Mouse (Mus musculus) CH12.LX (cell line): ENCODE measurements at regions not wholly inside any gene's neighbourhood (a gene's known extent, or its start where the extent isn't known, plus 50 kb on each side); places are given as distances from the start of the nearest gene placed in this dataset.

Experiments used
- DNase-seq: peaks from one replicate; pipeline ENCODE4 v3.0.0-alpha.2; 2013; ENCODE audit errors: extremely low read depth
- H3K27ac ChIP-seq: 2 replicates; pipeline ENCODE4 v1.5.1; 2012; ENCODE audit warnings: low read depth, mild to moderate bottlenecking, control low read depth, moderate library complexity; ENCODE audit not compliant: insufficient read depth
- H3K27me3 ChIP-seq: replicated peaks from 2 replicates; pipeline ENCODE3; 2012; ENCODE audit warnings: inconsistent platforms
- H3K36me3 ChIP-seq, 2 experiments: replicated peaks in 1 of 2; 2 replicates each; pipeline versions ENCODE3 to v1.6.1; 2012; ENCODE audit warnings: inconsistent platforms in 1 of 2, low read length in 1 of 2, mild to moderate bottlenecking in 1 of 2, mixed read lengths in 1 of 2, moderate library complexity in 1 of 2; ENCODE audit not compliant: control insufficient read depth in 1 of 2, insufficient read depth in 1 of 2
- H3K4me1 ChIP-seq, 2 experiments: 2 replicates each; pipeline ENCODE4 v1.6.1; 2012; ENCODE audit warnings: inconsistent platforms in 1 of 2, moderate library complexity in 1 of 2; ENCODE audit not compliant: insufficient read depth in 2 of 2, control insufficient read depth in 1 of 2
- H3K4me2 ChIP-seq: 2 replicates; pipeline ENCODE4 v1.6.1; 2012; ENCODE audit warnings: low read depth, mild to moderate bottlenecking, control low read depth; ENCODE audit not compliant: poor library complexity, insufficient read depth, severe bottlenecking
- H3K4me3 ChIP-seq, 3 experiments: fragments of 150-350 bp in 1 of 3; sonication (generic) in 1 of 3; replicated peaks in 1 of 3; 2 replicates each; pipeline versions ENCODE3 to v1.5.1; 2011 to 2012; ENCODE audit warnings: low read depth in 2 of 3, low read length in 2 of 3, mild to moderate bottlenecking in 2 of 3, moderate library complexity in 2 of 3, control low read depth in 1 of 3, improper control_type of control experiment in 1 of 3, inconsistent platforms in 1 of 3, mixed read lengths in 1 of 3; ENCODE audit not compliant: poor library complexity in 1 of 3
- H3K79me2 ChIP-seq: replicated peaks from 2 replicates; pipeline ENCODE4 v1.6.1; 2012; ENCODE audit warnings: mild to moderate bottlenecking, moderate library complexity; ENCODE audit not compliant: control insufficient read depth, poor library complexity, insufficient read depth, severe bottlenecking; ENCODE audit errors: extremely low read depth
- H3K9ac ChIP-seq: 2 replicates; pipeline ENCODE4 v1.6.1; 2012; ENCODE audit warnings: low read depth, mild to moderate bottlenecking, control low read depth, moderate library complexity; ENCODE audit not compliant: insufficient read depth
- H3K9me3 ChIP-seq: replicated peaks from 2 replicates; pipeline ENCODE3; 2012; ENCODE audit warnings: low read length, inconsistent platforms, mixed read lengths
- BHLHE40 ChIP-seq: IDR thresholded peaks from 2 replicates; pipeline ENCODE4 v1.6.1; 2011; ENCODE audit warnings: mild to moderate bottlenecking, low read depth, low read length, improper control_type of control experiment
- CHD1 ChIP-seq: IDR thresholded peaks from 2 replicates; pipeline ENCODE4 v1.6.1; 2012; ENCODE audit warnings: low read depth, low read length, improper control_type of control experiment, inconsistent platforms
- CTCF ChIP-seq, 2 experiments: IDR thresholded peaks in 1 of 2; conservative IDR thresholded peaks in 1 of 2; 2 replicates each; pipeline ENCODE4 v1.5.1; 2011 to 2012; ENCODE audit warnings: low read depth in 2 of 2, low read length in 2 of 2, improper control_type of control experiment in 1 of 2, inconsistent platforms in 1 of 2, mild to moderate bottlenecking in 1 of 2, moderate library complexity in 1 of 2
- E2F4 ChIP-seq: IDR thresholded peaks from 2 replicates; pipeline ENCODE4 v1.6.1; 2011; ENCODE audit warnings: low read depth, low read length, improper control_type of control experiment; ENCODE audit not compliant: insufficient replicate concordance
- ETS1 ChIP-seq: conservative IDR thresholded peaks from 2 replicates; pipeline ENCODE4 v1.6.1; 2012; ENCODE audit warnings: low read depth, mild to moderate bottlenecking, inconsistent platforms, low read length, improper control_type of control experiment, moderate library complexity
- GABPA ChIP-seq: IDR thresholded peaks from 2 replicates; pipeline ENCODE4 v1.6.1; 2012; ENCODE audit warnings: low read depth, low read length, improper control_type of control experiment, inconsistent platforms; ENCODE audit not compliant: insufficient replicate concordance
- HCFC1 ChIP-seq: IDR thresholded peaks from 2 replicates; pipeline ENCODE4 v1.6.1; 2012; ENCODE audit warnings: low read depth, mild to moderate bottlenecking, inconsistent platforms, low read length, improper control_type of control experiment
- JUND ChIP-seq: conservative IDR thresholded peaks from 2 replicates; pipeline ENCODE4 v1.6.1; 2011; ENCODE audit warnings: low read depth, low read length, improper control_type of control experiment
- MAX ChIP-seq: IDR thresholded peaks from 2 replicates; pipeline ENCODE4 v1.6.1; 2011; ENCODE audit warnings: low read length, improper control_type of control experiment
- MEF2A ChIP-seq: IDR thresholded peaks from 2 replicates; pipeline ENCODE4 v1.6.1; 2014; ENCODE audit warnings: low read depth, mild to moderate bottlenecking, inconsistent platforms, low read length, improper control_type of control experiment, borderline replicate concordance
- MXI1 ChIP-seq: IDR thresholded peaks from 2 replicates; pipeline ENCODE4 v1.6.1; 2011; ENCODE audit warnings: mild to moderate bottlenecking, low read depth, low read length, improper control_type of control experiment
- MYC ChIP-seq: IDR thresholded peaks from 2 replicates; pipeline ENCODE4 v1.6.1; 2011; ENCODE audit warnings: low read depth, mild to moderate bottlenecking, improper control_type of control experiment, low read length
- NRF1 ChIP-seq: IDR thresholded peaks from 2 replicates; pipeline ENCODE4 v1.6.1; 2014; ENCODE audit warnings: low read depth, mild to moderate bottlenecking, inconsistent platforms, low read length, improper control_type of control experiment, moderate library complexity
- POLR2AphosphoS2 ChIP-seq: IDR thresholded peaks from 2 replicates; pipeline ENCODE4 v1.6.1; 2011; ENCODE audit warnings: low read depth, low read length, improper control_type of control experiment
- TBP ChIP-seq: conservative IDR thresholded peaks from 2 replicates; pipeline ENCODE4 v1.6.1; 2011; ENCODE audit warnings: low read depth, low read length, improper control_type of control experiment
- TCF12 ChIP-seq: IDR thresholded peaks from 2 replicates; pipeline ENCODE4 v1.6.1; 2014; ENCODE audit warnings: low read depth, mild to moderate bottlenecking, inconsistent platforms, low read length, improper control_type of control experiment
- USF1 ChIP-seq: IDR thresholded peaks from 2 replicates; pipeline ENCODE4 v1.6.1; 2014; ENCODE audit warnings: low read depth, mild to moderate bottlenecking, inconsistent platforms, low read length, improper control_type of control experiment
- USF2 ChIP-seq: conservative IDR thresholded peaks from 2 replicates; pipeline ENCODE4 v1.6.1; 2011; ENCODE audit warnings: low read depth, low read length, improper control_type of control experiment
- ZC3H11A ChIP-seq: IDR thresholded peaks from 2 replicates; pipeline ENCODE4 v1.6.1; 2012; ENCODE audit warnings: low read depth, mild to moderate bottlenecking, inconsistent platforms, low read length, improper control_type of control experiment
- ZNF384 ChIP-seq: IDR thresholded peaks from 2 replicates; pipeline ENCODE4 v1.6.1; 2012; ENCODE audit warnings: low read depth, low read length, improper control_type of control experiment, inconsistent platforms
- dilution Hi-C: fragments of 300-500 bp; cut with MboI; formaldehyde crosslinking; loops from 2 replicates; pipeline ENCODE4 v1.14.3; 2020; ENCODE audit warnings: low sequenced_read_pairs; ENCODE audit not compliant: extremely low pct_unique_long_range_greater_than_20kb, extremely low pct_ligation_motif_present
- in situ Hi-C: fragments of 300-500 bp; cut with MboI; formaldehyde crosslinking; loops from 3 replicates; pipeline ENCODE4 v1.14.3; 2019; ENCODE audit warnings: low sequenced_read_pairs, low pct_ligation_motif_present, low pct_unique_long_range_greater_than_20kb, mixed read lengths

- Histone ChIP-seq H3K9me3 (no peaks in the 10 kb centered on the region), H3K9ac (no peak overlapping the region), H3K4me1 (peaks cover 0 to 12% of the 10 kb centered on the region in 2 experiments; a peak in 2 of 4 replicates), H3K79me2 (no peaks in the 10 kb centered on the region), H3K4me2 (no peak overlapping the region), H3K27me3 (no peaks in the 10 kb centered on the region), H3K4me3 (no peak overlapping the region), H3K27ac (no peak overlapping the region), H3K36me3 (no peaks in the 10 kb centered on the region)
- DNase-seq = no peak
- in situ Hi-C loops = loop anchor here (10.0 to 25.0 kb wide), 2 partner anchors 333 to 485 kb away; no protein-coding TSS in a partner anchor
- dilution Hi-C loops = no loop called here
- TF ChIP-seq TCF12 (no peak), TBP (no peak), MXI1 (no peak), USF2 (no peak), CTCF (conservative IDR thresholded peaks at IDR 0.05 in 1 of 2, IDR thresholded peaks at IDR 0.05 in 1 of 2; ENCODE audit: low read depth in 2 of 2, low read length in 2 of 2) (no peak), HCFC1 (no peak), MEF2A (no peak), MYC (no peak), CHD1 (no peak), GABPA (no peak), JUND (no peak), ETS1 (no peak), USF1 (no peak), E2F4 (no peak)
These were observed 70.5 kb upstream of the Sv2b start for GRCm38 (mm10) chr7:75379595-75379994.

DNA sequence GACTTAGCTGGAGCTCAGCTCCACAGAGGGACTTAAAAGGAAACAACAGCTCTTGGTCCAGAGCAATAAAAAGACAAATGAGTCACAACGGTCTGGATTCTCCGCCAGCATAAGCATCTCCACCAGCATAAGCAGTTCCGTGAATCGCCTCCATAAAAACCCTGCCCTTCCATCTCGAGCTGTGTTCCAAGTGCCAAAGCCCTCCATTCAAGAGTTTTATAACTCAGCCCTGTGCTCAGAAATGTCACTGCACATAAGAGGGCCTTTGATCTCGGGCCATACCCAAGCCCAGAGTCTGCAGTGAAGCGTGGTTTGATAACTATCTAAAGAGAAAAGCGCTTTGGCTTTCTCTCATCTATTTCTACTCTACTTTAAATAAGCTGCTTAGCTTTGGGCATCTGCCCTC, 70.8 kb upstream of the Akap13 start:
- no peak overlapping the region for H3K4me2 ChIP-seq
- dilution Hi-C loops = no loop called here
- no peak overlapping the region for H3K4me3 ChIP-seq

More for the DNA sequence above, 70.8 kb upstream of the Akap13 start:
- H3K27me3 ChIP-seq = no peaks in the 10 kb centered on the region
- peaks cover 15 to 30% of the 10 kb centered on the region in 2 experiments for H3K4me1 ChIP-seq
- H3K36me3 ChIP-seq = no peaks in the 10 kb centered on the region
- no peak for TF ChIP-seq ZC3H11A
- no peak for TF ChIP-seq CTCF (conservative IDR thresholded peaks at IDR 0.05 in 1 of 2, IDR thresholded peaks at IDR 0.05 in 1 of 2; ENCODE audit: low read depth in 2 of 2, low read length in 2 of 2)
- TF ChIP-seq BHLHE40 = no peak
- no peak for TF ChIP-seq HCFC1
- TF ChIP-seq NRF1 = no peak
- no peak for TF ChIP-seq ZNF384
- no peak for TF ChIP-seq POLR2AphosphoS2
- no peak for TF ChIP-seq MAX
- no peak for TF ChIP-seq USF1
- H3K9ac ChIP-seq = no peak overlapping the region
- H3K79me2 ChIP-seq = no peaks in the 10 kb centered on the region
- in situ Hi-C loops = loop anchor here (10.0 to 25.0 kb wide), 2 partner anchors 170 to 328 kb away; no protein-coding TSS in a partner anchor
- DNase-seq = no peak
- H3K9me3 ChIP-seq = no peaks in the 10 kb centered on the region
- H3K27ac ChIP-seq = no peak overlapping the region
